Mouse (Mus musculus) heart, adult 2 months (tissue): ENCODE results near the gene Smarcd2. TPM values are rescaled to one million over a fixed set of nuclear protein-coding genes. Genes with fewer than 3 reads are reported as not detected.

ENCODE experiments used
- DNase-seq, 2 experiments: peaks; one replicate each; pipeline ENCODE4 v3.0.0; 2021
- H3K27ac ChIP-seq: fragments of 200-600 bp; 2 replicates; pipeline ENCODE4 v1.8.1; 2022
- H3K27me3 ChIP-seq: fragments of 200-500 bp; 2 replicates; pipeline ENCODE4 v1.6.1; 2012; ENCODE audit warnings: mild to moderate bottlenecking, low read length, inconsistent platforms, mixed read lengths; ENCODE audit not compliant: control insufficient read depth, insufficient read depth
- H3K36me3 ChIP-seq: fragments of 200-500 bp; 2 replicates; pipeline ENCODE4 v1.6.1; 2012; ENCODE audit warnings: low read length, inconsistent platforms; ENCODE audit not compliant: control insufficient read depth, insufficient read depth
- H3K4me1 ChIP-seq: fragments of 200-500 bp; 2 replicates; pipeline ENCODE4 v1.6.1; 2011; ENCODE audit warnings: low read length; ENCODE audit not compliant: control insufficient read depth, insufficient read depth
- H3K4me3 ChIP-seq: fragments of 200-600 bp; 2 replicates; pipeline ENCODE4 v1.8.1; 2022
- H3K79me2 ChIP-seq: fragments of 200-500 bp; replicated peaks from 2 replicates; pipeline ENCODE4 v1.6.1; 2012; ENCODE audit warnings: mild to moderate bottlenecking, inconsistent platforms, low read length, moderate library complexity, mixed read lengths; ENCODE audit not compliant: control insufficient read depth, insufficient read depth
- H3K9ac ChIP-seq: fragments of 200-500 bp; 2 replicates; pipeline ENCODE4 v1.6.1; 2012; ENCODE audit warnings: low read depth, mild to moderate bottlenecking, control low read depth, inconsistent platforms, low read length, mixed read lengths
- CTCF ChIP-seq: fragments of 200-600 bp; IDR thresholded peaks from 2 replicates; pipeline ENCODE4 v1.8.1; 2022; ENCODE audit warnings: antibody characterized with exemption, mild to moderate bottlenecking, moderate library complexity
- EP300 ChIP-seq: fragments of 200-500 bp; IDR thresholded peaks from 2 replicates; pipeline ENCODE4 v1.6.1; 2011; ENCODE audit warnings: low read depth, low read length, control low read depth; ENCODE audit not compliant: insufficient read depth
- POLR2A ChIP-seq: fragments of 200-500 bp; IDR thresholded peaks from 2 replicates; pipeline ENCODE4 v1.6.1; 2011; ENCODE audit warnings: mild to moderate bottlenecking, low read depth, low read length, control low read depth; ENCODE audit not compliant: insufficient read depth
- WGBS: fragments of 180-500 bp; shearing (Covaris S2); methylation state at CpG from one replicate; pipeline ENCODE4 v1.1.7; 2018; 5-methylcytosine and 5-hydroxymethylcytosine counted together
- intact Hi-C: fragments of 180-260 bp; cut with DNase I; formaldehyde crosslinking; loops from one replicate; pipeline ENCODE4 v1.15.1; 2025
- polyA plus RNA-seq: library from polyadenylated mRNA; depleted of rRNA; stranded (reverse); fragments of >200 nt; gene quantifications from 2 replicates; pipeline ENCODE4 v1.2.3, GENCODE M21; 2012
- total RNA-seq, 2 experiments: library from RNA; stranded (reverse); gene quantifications; 2 replicates each; pipeline ENCODE4 v1.2.3; 2021

The Smarcd2 gene
- total and polyA plus RNA-seq, 3 experiments = 16.6 to 39.2 (median 17.2) TPM

DNA sequence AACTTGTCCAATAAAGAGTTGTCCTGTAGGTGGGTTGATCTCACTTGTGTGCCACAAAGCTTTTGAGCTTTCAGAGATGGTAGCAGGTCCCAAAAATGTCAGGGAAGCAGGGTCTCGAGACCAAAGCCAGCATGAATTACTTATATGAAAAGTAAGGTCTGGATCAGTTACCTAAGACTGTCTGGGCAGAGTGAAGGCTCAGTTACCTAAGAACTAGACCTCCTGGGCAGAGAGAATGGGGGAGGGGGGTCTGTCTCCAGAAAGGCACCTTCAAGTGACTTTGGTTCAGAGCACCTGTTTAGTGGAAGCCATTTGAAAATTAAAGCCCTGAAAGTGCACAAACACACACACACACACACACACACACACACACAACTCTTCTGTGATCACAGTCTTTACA is 1.6 kb upstream of the Smarcd2 start:
- intact Hi-C loops = loop anchor here (5.0 to 10.0 kb wide), 2 partner anchors 338 to 510 kb away; partner anchors contain the start of genes Cep95, Ddx5 and Tex2
- TF ChIP-seq EP300 = no peak
- TF ChIP-seq CTCF = no peak
- TF ChIP-seq POLR2A = no peak
- no peak overlapping the region for H3K27ac ChIP-seq

DNA sequence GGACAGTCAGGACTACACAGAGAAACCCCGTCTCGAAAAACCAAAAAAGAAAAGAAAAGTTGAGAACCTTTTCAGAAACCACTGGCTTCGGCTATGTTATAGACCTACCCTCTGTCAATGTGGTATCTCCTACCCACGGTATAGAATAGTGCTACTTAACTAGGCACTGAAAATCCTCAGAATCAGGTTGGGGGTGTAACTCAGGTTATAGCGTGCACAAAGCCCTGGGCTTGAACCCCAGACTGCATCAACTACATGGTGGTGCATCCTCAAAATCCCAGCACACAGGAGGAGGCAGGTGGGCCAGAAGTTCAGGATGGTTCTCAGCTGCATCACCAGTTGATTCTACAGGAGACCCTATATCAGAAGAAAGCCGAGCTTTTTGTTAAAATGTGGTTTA is 1.0 kb upstream of the Smarcd2 start:
- no peak overlapping the region for H3K4me3 ChIP-seq
- 96% methylated on average over 6 of the region's 6 CpGs for WGBS
- peaks cover 6% of the 10 kb centered on the region; the same call in 1 of the 2 replicates for H3K36me3 ChIP-seq
- H3K9ac ChIP-seq = no peak overlapping the region
- no peak overlapping the region for H3K27ac ChIP-seq
- no peak for TF ChIP-seq EP300
- no peak for TF ChIP-seq CTCF
- no peak for TF ChIP-seq POLR2A
- H3K27me3 ChIP-seq = no peaks in the 10 kb centered on the region
- H3K79me2 ChIP-seq = no peaks in the 10 kb centered on the region; the same call in 1 of the 2 replicates
- peaks cover 16% of the 10 kb centered on the region for H3K4me1 ChIP-seq
- no peak for DNase-seq
- intact Hi-C loops = loop anchor here (2.0 to 10.0 kb wide), 3 partner anchors 57 to 511 kb away; partner anchors contain the start of genes Ccdc47, Cep95, Ddx42 and Ddx5

More for the DNA sequence above, 1.6 kb upstream of the Smarcd2 start:
- Histone ChIP-seq H3K9ac (no peak overlapping the region), H3K27me3 (no peaks in the 10 kb centered on the region), H3K4me1 (peaks cover 14% of the 10 kb centered on the region), H3K79me2 (no peaks in the 10 kb centered on the region; the same call in 1 of the 2 replicates), H3K36me3 (peaks cover 3% of the 10 kb centered on the region; the same call in 1 of the 2 replicates), H3K4me3 (no peak overlapping the region)
- no peak for DNase-seq
- 88% methylated on average over 1 of the region's 1 CpGs for WGBS

DNA sequence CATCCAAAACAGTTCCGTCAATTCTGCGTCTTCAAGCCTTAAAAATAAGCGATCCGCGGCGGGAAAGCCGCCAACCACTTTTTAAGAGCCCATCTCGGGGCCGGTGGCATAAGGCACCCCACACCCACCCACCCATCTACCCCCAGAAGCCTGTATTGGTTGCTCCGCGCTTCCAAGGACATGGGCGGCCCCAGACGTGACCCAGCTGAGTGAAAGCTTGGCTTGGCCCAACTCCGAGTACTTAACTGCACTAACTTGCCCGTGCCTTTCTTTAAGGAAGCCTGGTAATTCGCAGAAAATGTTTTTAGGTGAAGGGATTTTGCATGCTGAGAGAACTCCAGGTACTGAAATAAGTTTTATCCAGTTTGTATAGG is 526 bp upstream of the Smarcd2 start:
- no peaks in the 10 kb centered on the region; the same call in 1 of the 2 replicates for H3K79me2 ChIP-seq
- H3K9ac ChIP-seq = peak overlapping the region; percentile 74
- peaks cover 20% of the 10 kb centered on the region for H3K4me1 ChIP-seq
- peak overlapping the region; percentile 87 for H3K27ac ChIP-seq
- intact Hi-C loops = loop anchor here (2.0 to 10.0 kb wide), 3 partner anchors 56 to 512 kb away; partner anchors contain the start of genes Ccdc47, Cep95, Ddx42 and Ddx5
- 10% methylated on average over 16 of the region's 16 CpGs for WGBS
- no peaks in the 10 kb centered on the region for H3K27me3 ChIP-seq
- no peak for TF ChIP-seq POLR2A
- TF ChIP-seq EP300 = no peak
- no peak for TF ChIP-seq CTCF
- H3K36me3 ChIP-seq = peaks cover 8% of the 10 kb centered on the region; the same call in 1 of the 2 replicates
- DNase-seq = no peak
- H3K4me3 ChIP-seq = peak overlapping the region; percentile 94

GRCm38 (mm10) chr11:106271794-106272643 is 753 bp downstream of the Smarcd2 start:
- DNase-seq = peak in 1 of 2 experiments; percentile 33
- peaks cover 1% of the 10 kb centered on the region for H3K79me2 ChIP-seq
- 1% methylated on average over 41 of the region's 41 CpGs for WGBS
- H3K4me1 ChIP-seq = peaks cover 27% of the 10 kb centered on the region
- intact Hi-C loops = loop anchor here (2.0 to 10.0 kb wide), 4 partner anchors 15 to 513 kb away; partner anchors contain the start of genes Ccdc47, Cep95, Ddx42 and Ddx5
- peak overlapping the region; percentile 94 for H3K4me3 ChIP-seq
- peaks cover 8% of the 10 kb centered on the region; the same call in 1 of the 2 replicates for H3K36me3 ChIP-seq
- H3K27me3 ChIP-seq = no peaks in the 10 kb centered on the region
- H3K27ac ChIP-seq = peak overlapping the region; percentile 97
- peak overlapping the region; percentile 98 for H3K9ac ChIP-seq
- TF ChIP-seq POLR2A (no peak), CTCF (0 out of 2 replicates have a peak, but pooled peaks have one; percentile 2)

- intact Hi-C loops = loop anchor here (2.0 to 10.0 kb wide), 3 partner anchors 14 to 514 kb away; partner anchors contain the start of genes Cep95, Ddx5, Ftsj3 and Psmc5
- Histone ChIP-seq H3K9ac (peak overlapping the region; percentile 50), H3K4me1 (peaks cover 24% of the 10 kb centered on the region), H3K79me2 (peaks cover 1% of the 10 kb centered on the region), H3K27ac (peak overlapping the region; percentile 97), H3K4me3 (peak overlapping the region; percentile 94), H3K27me3 (no peaks in the 10 kb centered on the region), H3K36me3 (peaks cover 8% of the 10 kb centered on the region; the same call in 1 of the 2 replicates)
- TF ChIP-seq CTCF (0 out of 2 replicates have a peak, but pooled peaks have one; percentile 4), EP300 (no peak), POLR2A (no peak)
- 20% methylated on average over 5 of the region's 5 CpGs for WGBS
- DNase-seq = peak in 1 of 2 experiments; percentile 44
Observed at GRCm38 (mm10) chr11:106271131-106271793, 1.5 kb downstream of the Smarcd2 start.
